In genomic region chr11:35231361-35232090, GRCm38 (mm10) we compare ENCODE assay signal across 9 mouse cellular contexts.
DNase-seq lines count a peak whose midpoint lies in the region; ATAC-seq and TF ChIP-seq lines count a peak whose summit lies in the region.
"Had no signal": no experiment of that assay in that cellular context is flagged by ENCODE, and none has a peak within 500 bp of the region (broad histone marks: within the 10 kb centered on the region; RNA-seq: fewer than 3 reads in every experiment).

No protein-coding gene starts in this region.

- peak overlapping the region; percentile 59 for H3K27ac ChIP-seq in heart, embryonic 16.5 days (ENCODE audit: low read length)
- no peak overlapping the region for H3K27ac ChIP-seq in stomach, postnatal 0 days (replicated peaks)
- H3K27ac ChIP-seq: kidney, postnatal 0 days had no signal

- no peak overlapping the region for H3K4me2 ChIP-seq in heart, embryonic 16.5 days (ENCODE audit: low read depth, low read length)
- no peak overlapping the region for H3K4me2 ChIP-seq in stomach, postnatal 0 days (replicated peaks; ENCODE audit: low read depth)

- no peaks in the 10 kb centered on the region for H3K9me3 ChIP-seq in heart, embryonic 16.5 days (replicated peaks; ENCODE audit: control insufficient read depth, low read length)
- no peaks in the 10 kb centered on the region for H3K9me3 ChIP-seq in stomach, postnatal 0 days (ENCODE audit: control insufficient read depth, low read length)

- TF ChIP-seq EP300 in stomach, postnatal 0 days (optimal IDR thresholded peaks at IDR 0.05): no peak

- H3K4me1 ChIP-seq in heart, embryonic 16.5 days (ENCODE audit: control insufficient read depth, insufficient read depth, low read length): peaks cover 7% of the 10 kb centered on the region
- H3K4me1 ChIP-seq in stomach, postnatal 0 days (replicated peaks; ENCODE audit: control insufficient read depth, insufficient read depth): no peaks in the 10 kb centered on the region

- H3K27me3 ChIP-seq in heart, embryonic 16.5 days (ENCODE audit: control insufficient read depth, insufficient read depth, low read length): no peaks in the 10 kb centered on the region
- H3K27me3 ChIP-seq in stomach, postnatal 0 days (ENCODE audit: control insufficient read depth, insufficient read depth, low read length): no peaks in the 10 kb centered on the region

- no peaks in the 10 kb centered on the region for H3K36me3 ChIP-seq in heart, embryonic 16.5 days (ENCODE audit: control insufficient read depth, insufficient read depth)
- no peaks in the 10 kb centered on the region for H3K36me3 ChIP-seq in stomach, postnatal 0 days (ENCODE audit: control insufficient read depth, insufficient read depth, low read length)

- no peak overlapping the region for H3K4me3 ChIP-seq in heart, embryonic 16.5 days (ENCODE audit: low read length)
- no peak overlapping the region for H3K4me3 ChIP-seq in stomach, postnatal 0 days (ENCODE audit: low read depth, low read length)

- WGBS in heart, embryonic 16.5 days: 57% methylated on average over 10 of the region's 10 CpGs
- WGBS in stomach, postnatal 0 days: 78% methylated on average over 10 of the region's 10 CpGs

- no peak for TF ChIP-seq CTCF in stomach, postnatal 0 days (IDR thresholded peaks at IDR 0.05; ENCODE audit: low read depth)

- ATAC-seq in heart, embryonic 16.5 days (replicated peaks; ENCODE audit: extremely low read depth, insufficient read depth, low FRiP score): no peak
- no peak for ATAC-seq in stomach, postnatal 0 days (ENCODE audit: low FRiP score, low TSS enrichment)
- ATAC-seq: liver, postnatal 0 days had no signal

- peak; percentile 7 for DNase-seq in 3134 (ENCODE audit: extremely low read depth, insufficient read length, low spot score)
- peak; percentile 82 for DNase-seq in Muller cell, postnatal 12 days (ENCODE audit: inconsistent ontology term)
- DNase-seq in cerebellum, postnatal 14 days: peak; percentile 84 to 87
- no peak for DNase-seq in stomach, postnatal 0 days (ENCODE audit: low spot score)
- no peak for DNase-seq in embryo, embryonic 10 days (ENCODE audit: low spot score)
- no peak for DNase-seq in urinary bladder, postnatal 25 days (ENCODE audit: low spot score)
- DNase-seq: liver, postnatal 0 days had no signal

- H3K9ac ChIP-seq in heart, embryonic 16.5 days (ENCODE audit: low read length): no peak overlapping the region
- no peak overlapping the region for H3K9ac ChIP-seq in stomach, postnatal 0 days (ENCODE audit: low read length)
- H3K9ac ChIP-seq: liver, postnatal 0 days had no signal

Comparison
In these comparisons a context has a peak if more than half of its experiments do, and no peak if none do; other contexts are left out.
1. DNase-seq: peak in 3134 (single experiment), Muller cell, postnatal 12 days (single experiment) and cerebellum, postnatal 14 days (2 of 2); none in stomach, postnatal 0 days (single experiment), embryo, embryonic 10 days (single experiment) and urinary bladder, postnatal 25 days (single experiment).